Mouse (Mus musculus) spleen, adult 2 months (tissue): ENCODE data around the gene Atf6b. TPM values are rescaled to one million over a fixed set of nuclear protein-coding genes. Genes with fewer than 3 reads are reported as not detected.

Source experiments
- DNase-seq, 2 experiments: peaks; one replicate each; pipeline versions ENCODE4 v3.0.0 to v3.0.0-alpha.2; 2012 to 2021; ENCODE audit warnings: low spot score in 2 of 2, low read depth in 1 of 2
- H3K27ac ChIP-seq: fragments of 200-500 bp; 2 replicates; pipeline ENCODE4 v1.5.1; 2012; ENCODE audit warnings: low read length, inconsistent platforms; ENCODE audit not compliant: insufficient read depth
- H3K27me3 ChIP-seq: fragments of 200-500 bp; 2 replicates; pipeline ENCODE4 v1.6.1; 2012; ENCODE audit warnings: mild to moderate bottlenecking, moderate library complexity, low read length, inconsistent platforms; ENCODE audit not compliant: control insufficient read depth, insufficient read depth
- H3K36me3 ChIP-seq: fragments of 200-500 bp; 2 replicates; pipeline ENCODE4 v1.6.1; 2012; ENCODE audit warnings: mild to moderate bottlenecking, low read length, inconsistent platforms; ENCODE audit not compliant: control insufficient read depth, insufficient read depth
- H3K4me1 ChIP-seq: fragments of 200-500 bp; 2 replicates; pipeline ENCODE4 v1.6.1; 2011; ENCODE audit warnings: inconsistent platforms; ENCODE audit not compliant: control insufficient read depth, insufficient read depth, insufficient read length
- H3K4me3 ChIP-seq: fragments of 200-500 bp; 2 replicates; pipeline ENCODE4 v1.5.1; 2011; ENCODE audit warnings: mild to moderate bottlenecking, inconsistent platforms; ENCODE audit not compliant: insufficient read depth, insufficient read length; ENCODE audit errors: extremely low read depth
- CTCF ChIP-seq: fragments of 200-500 bp; IDR thresholded peaks from 2 replicates; pipeline ENCODE4 v1.5.1; 2011; ENCODE audit warnings: mild to moderate bottlenecking, inconsistent platforms; ENCODE audit not compliant: insufficient read depth, insufficient read length, insufficient replicate concordance; ENCODE audit errors: extremely low read depth
- POLR2A ChIP-seq: fragments of 200-500 bp; IDR thresholded peaks from 2 replicates; pipeline ENCODE4 v1.6.1; 2011; ENCODE audit warnings: low read depth, low read length, inconsistent platforms
- WGBS: fragments of 180-500 bp; shearing (Covaris S2); methylation state at CpG from one replicate; pipeline ENCODE4 v1.1.7; 2018; 5-methylcytosine and 5-hydroxymethylcytosine counted together
- polyA plus RNA-seq: library from polyadenylated mRNA; depleted of rRNA; stranded (reverse); fragments of >200 nt; gene quantifications from 2 replicates; pipeline ENCODE4 v1.2.3, GENCODE M21; 2012

Atf6b gene
- polyA plus RNA-seq, 1 experiment, result 76.4 TPM

- peaks cover 38% of the 10 kb centered on the region for H3K36me3 ChIP-seq
- 95% methylated on average over 13 of the region's 13 CpGs for WGBS
- TF ChIP-seq POLR2A, result no peak
- TF ChIP-seq CTCF, result no peak
- H3K27me3 ChIP-seq, result no peaks in the 10 kb centered on the region
- H3K4me3 ChIP-seq, result no peak overlapping the region
- no peak overlapping the region for H3K27ac ChIP-seq
- DNase-seq, result no peak
- H3K4me1 ChIP-seq, result peaks cover 4% of the 10 kb centered on the region; the same call in 1 of the 2 replicates
Measured at GRCm38 (mm10) chr17:34654392-34654791, 7.4 kb downstream of the Atf6b start.

- no peak for TF ChIP-seq POLR2A
- no peak for TF ChIP-seq CTCF
- Histone ChIP-seq H3K4me3 (no peak overlapping the region), H3K27me3 (no peaks in the 10 kb centered on the region), H3K36me3 (peaks cover 35% of the 10 kb centered on the region), H3K27ac (peak overlapping the region; percentile 10; the same call in 1 of the 2 replicates), H3K4me1 (no peaks in the 10 kb centered on the region; the same call in 1 of the 2 replicates)
- no peak for DNase-seq
- 80% methylated on average over 7 of the region's 7 CpGs for WGBS
Measured at GRCm38 (mm10) chr17:34655160-34655559, 8.2 kb downstream of the Atf6b start.

DNA sequence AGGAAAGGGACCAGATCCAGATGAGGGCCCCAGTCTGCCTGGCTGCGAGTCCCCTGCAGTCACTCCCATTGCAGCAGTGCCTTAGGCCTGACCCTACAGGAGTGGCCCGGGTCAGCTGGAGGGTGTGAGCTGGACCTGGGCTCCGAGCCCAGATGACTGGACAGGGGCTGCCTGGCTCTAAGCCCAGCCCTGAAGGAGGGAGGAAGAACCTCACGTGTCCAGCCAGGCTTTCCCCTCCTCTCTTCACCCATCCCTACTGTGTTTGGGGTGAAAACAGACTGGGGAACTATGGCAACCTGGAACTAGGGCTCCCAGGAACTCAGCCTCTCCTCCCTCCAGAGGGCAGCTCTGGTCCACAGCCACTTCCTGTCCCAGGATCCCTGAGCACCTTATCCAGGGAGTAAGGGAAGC lies 8.6 kb downstream of the Atf6b start:
- DNase-seq, result no peak

GRCm38 (mm10) chr17:34656666-34657065 lies 9.7 kb downstream of the Atf6b start:
- Histone ChIP-seq H3K36me3 (peaks cover 21% of the 10 kb centered on the region), H3K27me3 (peaks cover 3% of the 10 kb centered on the region; the same call in 1 of the 2 replicates), H3K4me1 (no peaks in the 10 kb centered on the region; the same call in 1 of the 2 replicates), H3K27ac (no peak overlapping the region), H3K4me3 (no peak overlapping the region)
- 68% methylated on average over 8 of the region's 8 CpGs for WGBS
- no peak for DNase-seq
- no peak for TF ChIP-seq CTCF
- TF ChIP-seq POLR2A, result no peak

More for the DNA sequence above, 8.6 kb downstream of the Atf6b start:
- Histone ChIP-seq H3K4me3 (no peak overlapping the region), H3K4me1 (no peaks in the 10 kb centered on the region; the same call in 1 of the 2 replicates), H3K27ac (no peak overlapping the region), H3K27me3 (peaks cover 3% of the 10 kb centered on the region; the same call in 1 of the 2 replicates), H3K36me3 (peaks cover 32% of the 10 kb centered on the region)
- TF ChIP-seq CTCF (no peak), POLR2A (no peak)
- 87% methylated on average over 4 of the region's 4 CpGs for WGBS

DNA sequence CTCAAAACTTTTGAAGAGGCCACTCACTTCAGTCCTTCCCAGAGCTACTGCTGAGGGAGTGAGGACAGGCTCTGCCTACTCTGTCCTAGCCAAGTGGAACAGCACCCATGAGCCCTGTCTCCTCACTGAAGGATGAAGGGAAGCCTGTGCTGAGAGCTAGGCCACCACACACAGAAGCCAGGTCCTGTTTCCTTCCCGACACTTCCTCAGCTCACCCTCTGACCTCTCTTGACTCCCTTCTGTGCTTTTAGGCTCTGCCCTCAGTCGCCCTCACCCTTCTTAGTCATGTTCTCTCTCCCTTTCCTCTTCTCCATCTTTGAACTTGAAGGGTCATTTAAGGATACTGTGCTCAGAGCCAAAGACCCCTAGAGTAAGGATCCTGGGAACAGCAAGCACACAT lies 10.3 kb downstream of the Atf6b start:
- 13% methylated on average over 2 of the region's 2 CpGs for WGBS
- Histone ChIP-seq H3K36me3 (peaks cover 16% of the 10 kb centered on the region), H3K27ac (no peak overlapping the region), H3K27me3 (peaks cover 3% of the 10 kb centered on the region; the same call in 1 of the 2 replicates), H3K4me1 (no peaks in the 10 kb centered on the region; the same call in 1 of the 2 replicates), H3K4me3 (no peak overlapping the region)
- DNase-seq, result no peak
- TF ChIP-seq CTCF (no peak), POLR2A (no peak)

DNA sequence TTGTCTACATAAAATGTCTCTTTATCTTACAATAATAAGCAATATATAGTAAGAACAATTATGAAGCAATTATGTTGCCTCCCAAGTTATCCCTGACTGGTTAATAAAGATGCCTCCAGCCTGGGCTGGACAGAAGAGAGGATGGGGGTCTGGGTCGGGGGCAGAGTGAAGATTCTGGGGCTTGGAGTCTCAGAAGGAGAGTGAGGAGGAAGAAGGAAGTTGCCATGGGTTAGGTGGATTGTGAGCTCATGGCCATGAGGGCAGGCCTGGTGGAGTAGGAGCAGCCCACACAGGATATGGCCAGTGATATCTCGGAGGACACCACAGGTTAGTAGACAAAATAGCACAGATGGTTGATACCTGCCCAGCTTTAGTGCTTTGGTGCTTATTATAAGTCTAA lies 11.2 kb downstream of the Atf6b start:
- H3K4me3 ChIP-seq, result no peak overlapping the region
- no peaks in the 10 kb centered on the region; the same call in 1 of the 2 replicates for H3K4me1 ChIP-seq
- 38% methylated on average over 2 of the region's 2 CpGs for WGBS
- TF ChIP-seq CTCF (no peak), POLR2A (no peak)
- no peak overlapping the region for H3K27ac ChIP-seq
- DNase-seq, result no peak
- peaks cover 7% of the 10 kb centered on the region for H3K36me3 ChIP-seq
- peaks cover 3% of the 10 kb centered on the region; the same call in 1 of the 2 replicates for H3K27me3 ChIP-seq

DNA sequence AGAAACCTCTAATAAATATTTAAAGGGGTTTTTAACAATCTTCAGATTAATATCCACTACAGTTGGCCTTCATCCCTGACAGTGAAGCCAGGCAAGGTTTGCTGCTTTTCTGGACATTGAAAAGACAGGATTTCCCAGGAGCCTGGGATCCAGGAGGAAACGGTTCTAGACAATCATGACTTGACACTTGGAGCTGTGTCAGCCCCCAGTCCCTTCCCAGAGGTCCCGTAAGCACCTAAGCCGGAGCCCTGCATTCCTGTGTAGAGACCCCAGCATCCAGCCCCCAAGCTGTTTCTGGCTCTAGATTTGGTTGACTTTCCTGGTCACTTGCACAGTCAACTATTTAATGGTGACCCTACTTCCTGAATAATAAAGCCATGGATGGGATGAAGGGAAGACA lies 11.6 kb downstream of the Atf6b start:
- H3K36me3 ChIP-seq, result peaks cover 6% of the 10 kb centered on the region
- no peak overlapping the region for H3K27ac ChIP-seq
- no peaks in the 10 kb centered on the region; the same call in 1 of the 2 replicates for H3K4me1 ChIP-seq
- WGBS, result 77% methylated on average over 3 of the region's 3 CpGs
- no peak overlapping the region for H3K4me3 ChIP-seq
- no peak for TF ChIP-seq CTCF
- no peak for TF ChIP-seq POLR2A
- no peak for DNase-seq
- H3K27me3 ChIP-seq, result peaks cover 3% of the 10 kb centered on the region; the same call in 1 of the 2 replicates
